Mouse (Mus musculus) kidney, postnatal 4 days (tissue): ENCODE results near the gene A330070K13Rik.

ENCODE experiments used
- DNase-seq, 2 experiments: peaks; one replicate each; pipeline ENCODE4 v3.0.0; 2021; ENCODE audit warnings: mixed read lengths in 2 of 2

The A330070K13Rik gene

GRCm38 (mm10) chr5:130329889-130330288, 54.5 kb downstream of the A330070K13Rik start:
- DNase-seq = no peak
